Mouse (Mus musculus) liver, adult 2 months (tissue): ENCODE measurements around the gene Dok4.

Experiments
- CTCF ChIP-seq: fragments of 200-500 bp; IDR thresholded peaks from 2 replicates; pipeline ENCODE4 v1.5.1; 2011; ENCODE audit warnings: low read depth, low read length, control low read depth
- POLR2A ChIP-seq: fragments of 200-500 bp; IDR thresholded peaks from 2 replicates; pipeline ENCODE4 v1.6.1; 2011; ENCODE audit warnings: low read length, control low read depth; ENCODE audit not compliant: insufficient read depth; ENCODE audit errors: extremely low read depth

DNA sequence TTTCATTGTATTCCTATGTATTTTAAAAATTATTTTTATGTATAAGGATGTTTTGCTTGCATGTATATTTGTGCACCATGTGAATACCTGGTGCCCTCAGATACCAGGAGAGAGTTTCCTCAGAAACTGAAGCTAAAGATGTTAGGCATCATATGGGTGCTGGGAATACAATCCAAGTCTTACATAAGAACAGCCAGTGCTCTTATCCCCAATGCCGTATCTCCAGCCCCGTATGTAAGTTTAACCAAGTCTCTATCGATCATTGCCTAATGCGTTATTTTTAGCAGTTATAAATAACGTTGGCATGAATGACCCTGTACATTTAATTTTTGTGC is 19.2 kb downstream of the Dok4 start:
- TF ChIP-seq CTCF: no peak
- no peak for TF ChIP-seq POLR2A
